Mouse (Mus musculus): ENCODE measurements around the gene A430089I19Rik. TPM values are rescaled to one million over a fixed set of nuclear protein-coding genes. Genes with fewer than 3 reads are reported as not detected.
"Not testable (repeated sequence)": the region's sequence is repeated elsewhere in the genome, so short reads cannot be mapped to it uniquely, and the experiment has no call there.

The A430089I19Rik gene
- total RNA-seq (2022): not detected

DNA sequence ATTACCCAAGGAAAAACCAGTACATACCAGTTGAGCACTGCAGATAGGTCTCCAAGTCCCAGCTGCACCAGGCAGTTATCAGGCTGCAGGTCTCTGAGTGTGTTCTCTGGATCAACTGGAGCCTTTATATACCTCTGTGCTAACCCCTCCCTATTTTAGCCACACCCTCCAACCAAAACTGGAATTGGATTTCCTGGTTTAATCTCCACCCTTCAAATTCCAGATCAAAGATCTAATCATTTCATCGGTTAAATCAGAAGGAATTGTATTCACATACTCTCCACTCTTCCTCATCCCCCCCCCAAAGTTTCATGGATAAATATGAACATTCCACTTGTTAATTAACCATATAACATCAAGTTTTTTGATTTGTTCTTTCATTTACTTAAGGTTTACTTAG lies at the start of gene A430089I19Rik:
Gene A430089I19Rik, minus strand, starts transcription at position 101 of the 400 bp plus-strand sequence.
- DNase-seq (ENCODE audit: low spot score): not testable (repeated sequence)

DNA sequence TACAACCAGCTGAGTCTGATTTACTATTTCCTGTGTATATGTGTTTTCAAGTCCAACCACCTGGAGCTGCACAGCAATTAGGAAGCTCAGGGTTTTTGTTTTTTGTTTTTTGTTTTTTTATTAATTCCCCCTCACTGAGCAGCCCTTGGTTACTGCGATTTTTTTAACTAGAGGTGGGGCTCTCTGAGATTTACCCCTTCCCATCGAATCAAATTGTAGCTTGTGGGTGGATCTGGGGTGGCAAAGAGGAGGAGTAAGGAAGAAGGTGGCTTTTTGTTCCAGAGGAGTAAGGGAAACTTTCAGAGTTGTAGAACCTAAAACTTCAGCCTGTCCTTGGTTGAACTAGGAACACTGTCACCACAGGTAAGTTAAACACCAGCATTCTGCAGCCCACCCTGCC lies 32.9 kb upstream of the A430089I19Rik start, which contains the start of gene AA792892:
Gene AA792892, plus strand, starts transcription at position 301 of the 400 bp plus-strand sequence.
- not testable (repeated sequence) for DNase-seq (ENCODE audit: low spot score)

DNA sequence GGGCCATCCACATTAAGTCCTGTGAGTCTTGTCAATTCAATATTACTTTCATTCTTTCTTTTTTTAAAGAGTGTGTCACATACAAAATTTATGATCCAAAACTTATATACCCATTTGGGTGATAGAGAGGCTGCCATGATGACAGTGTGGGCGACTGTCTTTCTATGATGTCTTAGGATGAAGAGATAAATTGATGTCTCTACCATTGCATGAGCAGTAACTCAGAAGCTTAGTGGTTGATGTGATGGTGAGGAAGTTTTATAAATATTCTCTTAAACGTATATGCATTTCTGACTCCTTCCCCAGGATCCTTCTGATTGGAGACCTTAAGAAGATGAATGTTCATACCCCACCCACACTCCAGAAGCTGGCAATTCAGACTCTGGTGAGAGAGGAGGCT lies 7.5 kb upstream of the A430089I19Rik start, which contains the start of gene Gm6502:
Gene Gm6502, plus strand, starts transcription at position 301 of the 400 bp plus-strand sequence.
- not testable (repeated sequence) for DNase-seq (ENCODE audit: low spot score)

Other genes with a start within 250 kb of the A430089I19Rik start
- gene BC061212, start 236.3 kb downstream of the A430089I19Rik start, total RNA-seq (2022): not detected
- not detected for gene Gm6351, start 230.4 kb downstream of the A430089I19Rik start, total RNA-seq (2022)
- gene Gm3106, start 88.8 kb downstream of the A430089I19Rik start, total RNA-seq (2022): not detected
- gene Gm6502, start 7.6 kb upstream of the A430089I19Rik start, total RNA-seq (2022): not detected
- gene AA792892, start 33.0 kb upstream of the A430089I19Rik start, total RNA-seq (2022): not detected
- not detected for gene Gm7682, start 139.0 kb upstream of the A430089I19Rik start, total RNA-seq (2022)
- not detected for gene Gm3139, start 219.5 kb upstream of the A430089I19Rik start, total RNA-seq (2022)

All from heart, adult 8-10 months (tissue).